Mouse (Mus musculus): ENCODE data around the gene Tmprss15. TPM values are rescaled to one million over a fixed set of nuclear protein-coding genes. Genes with fewer than 3 reads are reported as not detected.

Tmprss15 gene
- polyA plus RNA-seq, 1 experiment from 2014 or later: not detected

Other genes with a start within 250 kb of the Tmprss15 start
- gene Chodl, start 160.1 kb downstream of the Tmprss15 start, polyA plus RNA-seq (2015; fragmentation: Nextera tagmentation; extraction: Ambion mirVana): 21.9 and 24.4 TPM in 2 replicates

Measured in hindbrain, embryonic 15.5 days (tissue).